Mouse (Mus musculus) cerebellum, adult (tissue): ENCODE data around the gene Garem2.

Experiments used
- ATAC-seq: cut with Nextera tagmentation; 2 replicates; pipeline ENCODE4 v1.9.2; 2017; ENCODE audit warnings: mild to moderate bottlenecking, moderate library complexity, mixed read lengths; ENCODE audit not compliant: insufficient number of reproducible peaks, low FRiP score, low TSS enrichment

The Garem2 gene

GRCm38 (mm10) chr5:30111126-30111525, 6.2 kb downstream of the Garem2 start:
- no peak for ATAC-seq

- ATAC-seq: no peak
These were observed 6.8 kb downstream of the Garem2 start for GRCm38 (mm10) chr5:30111771-30112170.

- ATAC-seq: no peak
These were observed 7.6 kb downstream of the Garem2 start for GRCm38 (mm10) chr5:30112533-30113068.

- ATAC-seq: peak; percentile 43; the same call in 1 of the 2 replicates
These were observed 9.2 kb downstream of the Garem2 start for GRCm38 (mm10) chr5:30113881-30114760.

GRCm38 (mm10) chr5:30114761-30115140, 9.8 kb downstream of the Garem2 start:
- no peak for ATAC-seq

GRCm38 (mm10) chr5:30115718-30116117, 10.8 kb downstream of the Garem2 start:
- ATAC-seq: no peak

- ATAC-seq: no peak
These were observed 13.1 kb downstream of the Garem2 start for GRCm38 (mm10) chr5:30118018-30118417.

GRCm38 (mm10) chr5:30119163-30119562, 14.2 kb downstream of the Garem2 start:
- ATAC-seq: no peak

- ATAC-seq: no peak
These were observed 15.1 kb downstream of the Garem2 start for GRCm38 (mm10) chr5:30120106-30120505.

- no peak for ATAC-seq
These were observed 17.5 kb downstream of the Garem2 start for GRCm38 (mm10) chr5:30122481-30122880.

GRCm38 (mm10) chr5:30125587-30125986, 20.6 kb downstream of the Garem2 start:
- ATAC-seq: no peak

- no peak for ATAC-seq
These were observed 21.8 kb downstream of the Garem2 start for GRCm38 (mm10) chr5:30126756-30127155.

- no peak for ATAC-seq
These were observed 23.1 kb downstream of the Garem2 start for GRCm38 (mm10) chr5:30127921-30128597.

GRCm38 (mm10) chr5:30128680-30129079, 23.7 kb downstream of the Garem2 start:
- ATAC-seq: no peak

- ATAC-seq: no peak
These were observed 26.3 kb downstream of the Garem2 start for GRCm38 (mm10) chr5:30131246-30131645.

GRCm38 (mm10) chr5:30132173-30132572, 27.2 kb downstream of the Garem2 start:
- ATAC-seq: no peak

- no peak for ATAC-seq
These were observed 30.8 kb downstream of the Garem2 start for GRCm38 (mm10) chr5:30135711-30136231.

- no peak for ATAC-seq
These were observed 32.3 kb downstream of the Garem2 start for GRCm38 (mm10) chr5:30137271-30137670.

GRCm38 (mm10) chr5:30138193-30138592, 33.2 kb downstream of the Garem2 start:
- ATAC-seq: no peak

GRCm38 (mm10) chr5:30146526-30146925, 41.6 kb downstream of the Garem2 start:
- ATAC-seq: no peak
